In genomic region chr2:6212724-6213511, GRCm38 (mm10) we compare ENCODE assay signal across 8 mouse cellular contexts. TPM values are rescaled to one million over a fixed set of nuclear protein-coding genes. Genes with fewer than 3 reads are reported as not detected.
DNase-seq lines count a peak whose midpoint lies in the region; ATAC-seq and TF ChIP-seq lines count a peak whose summit lies in the region.

Gene Echdc3 (minus strand): TSS chr2:6213033.

- no peaks in the 10 kb centered on the region for H3K9me3 ChIP-seq in ES-Bruce4 (replicated peaks; ENCODE audit: control insufficient read depth, insufficient read depth, low read length, poor library complexity, severe bottlenecking)
- no peaks in the 10 kb centered on the region for H3K9me3 ChIP-seq in forebrain, embryonic 13.5 days (replicated peaks)
- H3K9me3 ChIP-seq in neural tube, embryonic 15.5 days (replicated peaks): no peaks in the 10 kb centered on the region

- intact Hi-C loops in heart, postnatal 10 days (cut with DNase I): no loop called here

- H3K4me3 ChIP-seq in ES-Bruce4 (ENCODE audit: low read depth, low read length): peak within 1 kb of the TSS; percentile 64
- peak within 1 kb of the TSS; percentile 43 for H3K4me3 ChIP-seq in forebrain, embryonic 13.5 days
- H3K4me3 ChIP-seq in lung, adult 2 months (replicated peaks; ENCODE audit: extremely low read depth, low read depth, low read length): peak within 1 kb of the TSS; percentile 44
- H3K4me3 ChIP-seq in neural tube, embryonic 15.5 days (replicated peaks): peak within 1 kb of the TSS; percentile 42

- TF ChIP-seq CTCF in ES-Bruce4 (IDR thresholded peaks at IDR 0.05; ENCODE audit: low read depth, low read length): no peak
- TF ChIP-seq CTCF in lung, adult 2 months (IDR thresholded peaks at IDR 0.05; ENCODE audit: insufficient read depth, low read length): no peak

- TF ChIP-seq POLR2A in ES-Bruce4 (IDR thresholded peaks at IDR 0.05; ENCODE audit: insufficient read depth, low read length): peak; percentile 15
- TF ChIP-seq POLR2A in lung, adult 2 months (IDR thresholded peaks at IDR 0.05; ENCODE audit: borderline replicate concordance, extremely low read depth, low read depth, low read length): peak; percentile 46; the same call in 1 of the 2 replicates

- H3K4me2 ChIP-seq in forebrain, embryonic 13.5 days: peak within 1 kb of the TSS; percentile 69
- peak within 1 kb of the TSS; percentile 64 for H3K4me2 ChIP-seq in neural tube, embryonic 15.5 days

- TF ChIP-seq EP300 in ES-Bruce4 (IDR thresholded peaks at IDR 0.05; ENCODE audit: insufficient read depth, low read depth, low read length): no peak

- H3K4me1 ChIP-seq in ES-Bruce4 (ENCODE audit: control insufficient read depth, insufficient read depth, low read length): no peaks in the 10 kb centered on the region
- H3K4me1 ChIP-seq in forebrain, embryonic 13.5 days: peaks cover 15% of the 10 kb centered on the region
- peaks cover 2% of the 10 kb centered on the region; the same call in 1 of the 2 replicates for H3K4me1 ChIP-seq in lung, adult 2 months (ENCODE audit: control insufficient read depth, insufficient read depth, low read length)
- peaks cover 17% of the 10 kb centered on the region for H3K4me1 ChIP-seq in neural tube, embryonic 15.5 days

- peak; percentile 87 for ATAC-seq in forebrain, embryonic 13.5 days
- peak; percentile 81 for ATAC-seq in neural tube, embryonic 15.5 days (ENCODE audit: low FRiP score)

- no peaks in the 10 kb centered on the region for H3K36me3 ChIP-seq in ES-Bruce4 (ENCODE audit: control insufficient read depth, insufficient read depth, low read length, poor library complexity, severe bottlenecking)
- H3K36me3 ChIP-seq in forebrain, embryonic 13.5 days (ENCODE audit: poor library complexity, severe bottlenecking): no peaks in the 10 kb centered on the region
- H3K36me3 ChIP-seq in neural tube, embryonic 15.5 days: no peaks in the 10 kb centered on the region

- H3K9ac ChIP-seq in ES-Bruce4 (ENCODE audit: low read depth, poor library complexity, severe bottlenecking): peak within 1 kb of the TSS; percentile 26; the same call in 1 of the 2 replicates
- peak within 1 kb of the TSS; percentile 63 for H3K9ac ChIP-seq in forebrain, embryonic 13.5 days
- H3K9ac ChIP-seq in neural tube, embryonic 15.5 days (replicated peaks): peak within 1 kb of the TSS; percentile 38

- WGBS in forebrain, embryonic 13.5 days: 1% methylated on average over 30 of the region's 30 CpGs
- WGBS in lung, adult 2 months: 5% methylated on average over 30 of the region's 30 CpGs
- 2% methylated on average over 30 of the region's 30 CpGs for whole genome bisulfite sequencing in neural tube, embryonic 15.5 days

- H3K27me3 ChIP-seq in ES-Bruce4 (ENCODE audit: control insufficient read depth, insufficient read depth, low read length, poor library complexity, severe bottlenecking): no peaks in the 10 kb centered on the region
- peaks cover 3% of the 10 kb centered on the region; the same call in 1 of the 2 replicates for H3K27me3 ChIP-seq in forebrain, embryonic 13.5 days
- no peaks in the 10 kb centered on the region for H3K27me3 ChIP-seq in neural tube, embryonic 15.5 days (replicated peaks)

- H3K27ac ChIP-seq in ES-Bruce4 (ENCODE audit: insufficient read depth, low read length): no peak within 1 kb of the TSS
- H3K27ac ChIP-seq in forebrain, embryonic 13.5 days: peak within 1 kb of the TSS; percentile 27; the same call in 1 of the 2 replicates
- peak within 1 kb of the TSS; percentile 69 for H3K27ac ChIP-seq in neural tube, embryonic 15.5 days (replicated peaks)

- peak; percentile 81 for DNase-seq in cerebellum, adult 11 months
- peak; percentile 92 to 93 for DNase-seq in heart, postnatal 10 days
- DNase-seq in kidney, postnatal 4 days: peak; percentile 93 to 97
- DNase-seq in lung, adult 2 months: peak; percentile 89
- DNase-seq in testis, postnatal 10 days (ENCODE audit: low spot score): peak; percentile 96

RNA-seq across cellular contexts. Expression of gene Echdc3, which starts in this region (rescaled TPM):
- 1.5 TPM in 2 replicates for polyA plus RNA-seq in ES-Bruce4 (2011; ENCODE audit: insufficient read depth, insufficient read length, low read depth, missing spikeins)
- 1.2 and 1.6 TPM in 2 replicates for polyA plus RNA-seq in forebrain, embryonic 13.5 days (2015; fragmentation: Nextera tagmentation; extraction: Ambion mirVana)
- total RNA-seq in heart, postnatal 10 days (2021): 10 to 100 TPM; 13.8 to 16.6 TPM
- 9.1 and 12.8 TPM in 2 replicates for polyA plus RNA-seq in lung, adult 2 months (2012; rRNA removed)
- polyA plus RNA-seq in neural tube, embryonic 15.5 days (2015; fragmentation: Nextera tagmentation; extraction: Ambion mirVana): 1.3 and 3.2 TPM in 2 replicates
